Mouse (Mus musculus): ENCODE measurements around the gene Gtf2f2.

GRCm38 (mm10) chr14:75906931-75907330 is 103.7 kb downstream of the Gtf2f2 start:
- TF ChIP-seq POLR2A (IDR thresholded peaks at IDR 0.05; ENCODE audit: insufficient read length, low read depth) (no peak), TCF3 (IDR thresholded peaks at IDR 0.05; ENCODE audit: insufficient read length, low read depth) (no peak), E2F4 (IDR thresholded peaks at IDR 0.05; ENCODE audit: insufficient read depth) (no peak), TCF12 (IDR thresholded peaks at IDR 0.05; ENCODE audit: insufficient read depth, poor library complexity, severe bottlenecking) (no peak), USF1 (IDR thresholded peaks at IDR 0.05; ENCODE audit: low read depth) (no peak)
